Mouse (Mus musculus) naive thymus-derived CD4-positive, alpha-beta T cell, adult 2 months (primary cell): ENCODE results near the gene Synj1.

Experiments
- DNase-seq: peaks from one replicate; pipeline ENCODE4 v3.0.0-alpha.2; 2011; ENCODE audit warnings: low read depth

Gene Synj1

GRCm38 (mm10) chr16:91011021-91011683, at the start of gene Synj1:
TSS of gene Synj1 (minus strand) at chr16:91011308.
- peak; percentile 87 for DNase-seq

GRCm38 (mm10) chr16:91057741-91058140, 46.6 kb upstream of the Synj1 start:
- DNase-seq: no peak

GRCm38 (mm10) chr16:91057261-91057660, 46.2 kb upstream of the Synj1 start:
- peak; percentile 67 for DNase-seq

- DNase-seq: peak; percentile 91
These were observed 45.1 kb upstream of the Synj1 start for GRCm38 (mm10) chr16:91056043-91056821.

GRCm38 (mm10) chr16:91055150-91055549, 44.0 kb upstream of the Synj1 start:
- no peak for DNase-seq

GRCm38 (mm10) chr16:91053599-91053998, 42.5 kb upstream of the Synj1 start:
- DNase-seq: no peak

- peak; percentile 74 for DNase-seq
These were observed 34.4 kb upstream of the Synj1 start for GRCm38 (mm10) chr16:91045511-91045910.

- peak; percentile 99 for DNase-seq
These were observed 33.4 kb upstream of the Synj1 start, which contains the start of gene Paxbp1 for GRCm38 (mm10) chr16:91044270-91045182. TSS of gene Paxbp1 (minus strand) at chr16:91044543.

- DNase-seq: peak; percentile 71
These were observed 32.5 kb upstream of the Synj1 start for GRCm38 (mm10) chr16:91043461-91044248.

- DNase-seq: no peak
These were observed 31.5 kb upstream of the Synj1 start for GRCm38 (mm10) chr16:91042640-91043039.

GRCm38 (mm10) chr16:91035866-91036265, 24.8 kb upstream of the Synj1 start:
- no peak for DNase-seq

GRCm38 (mm10) chr16:91030751-91031150, 19.6 kb upstream of the Synj1 start:
- DNase-seq: no peak

- no peak for DNase-seq
These were observed 18.8 kb upstream of the Synj1 start for GRCm38 (mm10) chr16:91029901-91030300.

- DNase-seq: no peak
These were observed 18.1 kb upstream of the Synj1 start for GRCm38 (mm10) chr16:91029161-91029743.

- DNase-seq: no peak
These were observed 15.2 kb upstream of the Synj1 start for GRCm38 (mm10) chr16:91026290-91026689.

GRCm38 (mm10) chr16:91023384-91023783, 12.3 kb upstream of the Synj1 start:
- DNase-seq: peak; percentile 50

GRCm38 (mm10) chr16:91020842-91021483, 9.9 kb upstream of the Synj1 start:
- DNase-seq: no peak

- no peak for DNase-seq
These were observed 8.4 kb upstream of the Synj1 start for GRCm38 (mm10) chr16:91019476-91019875.

- no peak for DNase-seq
These were observed 4.7 kb upstream of the Synj1 start for GRCm38 (mm10) chr16:91015761-91016160.

- DNase-seq: peak; percentile 36
These were observed 739 bp upstream of the Synj1 start for GRCm38 (mm10) chr16:91011847-91012246.
